Mouse (Mus musculus): ENCODE data around the gene Npr3.

Npr3 gene

DNA sequence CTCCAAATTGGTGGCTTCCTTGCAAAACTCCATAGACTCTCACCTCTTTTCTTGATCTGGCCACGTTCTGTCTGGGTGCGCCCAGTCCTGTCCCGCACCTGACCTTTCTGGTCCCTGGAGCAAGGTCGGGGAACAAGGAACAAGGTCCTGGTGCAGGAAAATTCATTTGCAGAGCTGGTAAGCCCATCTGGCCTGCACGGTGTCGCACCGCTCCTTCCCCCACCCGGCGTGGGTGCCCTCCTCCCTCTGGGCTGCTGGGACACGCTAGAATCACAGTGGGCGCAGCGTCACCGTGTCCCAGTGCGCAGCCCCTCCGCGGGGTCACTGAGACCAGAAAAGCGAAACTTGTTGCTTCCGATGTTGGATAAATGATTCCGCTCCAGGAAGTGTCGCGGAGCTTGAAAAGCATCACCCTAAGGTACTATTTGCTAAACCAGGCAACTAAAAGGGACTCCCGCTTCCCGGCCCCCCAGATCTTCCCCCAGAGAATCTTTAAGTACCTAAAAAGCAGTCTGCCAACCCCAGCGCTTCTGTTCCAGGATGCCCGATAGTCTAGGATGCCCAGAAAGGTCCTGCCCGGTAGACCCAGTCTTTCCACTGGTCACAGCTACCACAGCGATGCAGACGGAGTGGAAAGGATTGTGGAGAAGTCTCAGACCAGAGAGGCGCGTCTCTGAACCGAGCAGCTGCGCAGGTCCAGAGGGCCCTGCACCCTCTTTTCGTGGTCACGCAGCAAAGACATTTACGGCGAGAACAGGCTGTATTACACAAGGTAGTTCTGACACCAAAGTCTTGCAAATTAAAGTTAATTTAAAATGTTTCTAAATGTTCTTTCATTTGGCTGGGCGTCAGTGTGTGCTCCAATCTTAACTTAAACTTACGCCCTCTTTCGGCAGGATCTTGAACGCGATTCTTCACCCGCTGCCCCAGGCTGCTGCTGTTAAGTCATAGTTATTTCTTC, at the start of gene Npr3:
Gene Npr3 (minus strand): TSS at position 717 of the 961 bp plus-strand sequence.
- DNase-seq = peak; percentile 22 to 60

DNA sequence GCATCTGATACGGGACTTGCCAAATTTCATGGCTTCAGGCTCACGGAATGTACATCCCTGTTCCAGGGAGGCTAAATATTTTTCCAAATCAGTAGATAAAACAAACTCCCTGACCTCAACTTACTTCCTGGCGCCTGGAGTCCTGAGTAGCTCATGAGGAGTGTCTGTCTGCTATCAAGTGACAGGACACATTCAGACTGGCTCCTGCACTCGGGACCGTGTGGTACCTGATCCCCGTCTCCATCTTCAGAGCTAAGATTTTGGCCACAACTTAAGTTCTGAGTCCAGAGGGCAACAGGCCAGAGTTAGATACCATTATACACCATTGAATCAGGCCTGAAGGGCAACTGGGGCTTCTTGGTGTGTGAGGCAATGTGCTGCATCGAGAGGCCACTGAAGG, 49.0 kb upstream of the Npr3 start:
- DNase-seq = no peak

DNA sequence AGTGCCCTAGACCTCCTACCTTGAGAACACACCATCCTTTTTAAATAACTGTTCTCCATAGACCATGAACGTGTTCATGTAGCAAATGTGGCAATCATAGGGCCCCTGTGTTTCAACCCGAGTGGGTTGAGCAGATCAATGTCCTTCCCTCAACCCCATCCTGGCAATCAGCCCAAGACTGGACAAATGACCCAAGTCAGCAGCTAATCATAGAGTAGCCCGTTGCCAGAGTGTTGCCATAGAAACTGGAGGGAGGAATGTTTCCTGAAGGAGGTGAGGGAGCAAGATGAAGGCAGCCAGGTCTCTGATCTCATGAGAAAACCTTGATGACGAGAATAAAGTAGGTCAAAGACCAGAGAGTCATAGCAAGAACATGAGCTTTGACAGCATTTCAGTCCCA, 47.1 kb upstream of the Npr3 start:
- DNase-seq = no peak

DNA sequence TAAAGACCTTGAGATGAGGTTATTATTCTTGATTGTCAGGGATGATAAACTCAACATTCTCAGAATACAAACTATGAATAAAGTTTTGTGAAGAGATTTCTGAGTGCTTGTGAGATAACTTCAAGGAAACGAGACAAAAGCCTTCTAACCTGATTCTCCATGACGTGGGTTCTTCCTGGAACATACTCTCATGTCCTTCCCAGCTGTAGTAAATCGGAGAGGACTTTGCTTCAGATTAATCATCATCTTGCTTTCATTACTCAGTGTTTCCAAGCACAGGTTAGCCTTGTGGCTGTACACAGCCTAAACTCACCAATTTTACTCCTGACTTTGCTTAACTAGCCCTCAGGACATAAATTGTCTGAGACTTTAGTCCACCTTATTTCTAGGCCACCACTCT, 45.1 kb upstream of the Npr3 start:
- no peak for DNase-seq

DNA sequence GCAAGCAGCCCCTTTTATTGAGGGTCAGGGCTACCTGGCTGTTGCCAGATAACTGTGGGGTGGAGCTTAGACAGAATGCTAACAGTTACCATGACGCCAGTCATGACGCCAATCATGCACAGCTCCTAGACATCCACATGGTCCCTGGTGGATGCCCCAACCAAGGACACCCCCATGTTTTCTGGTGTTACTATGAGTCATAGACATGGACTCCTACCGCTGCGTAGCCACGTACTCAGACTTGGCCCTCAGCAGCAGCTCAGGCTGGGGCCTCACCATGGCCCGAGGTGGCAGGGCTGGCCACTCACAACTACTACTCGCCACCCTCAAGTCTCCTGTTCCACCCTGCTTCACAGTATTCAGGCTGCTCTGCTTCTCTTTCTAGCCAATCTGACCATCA, 44.1 kb upstream of the Npr3 start:
- DNase-seq = no peak

DNA sequence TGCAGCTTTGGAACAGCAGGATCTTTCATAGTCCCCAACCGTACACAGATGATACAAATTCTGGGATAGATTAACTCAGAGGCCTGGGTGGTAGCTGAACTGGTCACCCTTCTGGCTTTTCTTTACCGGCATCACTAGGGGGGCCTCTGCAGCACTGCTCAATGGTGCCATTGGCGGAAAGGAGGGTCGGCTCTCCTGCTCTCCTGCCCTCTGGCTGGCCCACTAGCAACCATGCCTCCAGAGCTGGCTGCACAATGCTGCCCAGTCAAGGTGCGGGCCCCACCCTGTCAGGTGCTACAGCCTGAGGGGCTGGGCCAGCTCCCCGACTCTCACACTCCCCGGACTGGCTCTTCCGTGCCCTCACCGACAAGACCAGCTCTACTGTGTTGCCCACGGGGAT, 43.1 kb upstream of the Npr3 start:
- no peak for DNase-seq

DNA sequence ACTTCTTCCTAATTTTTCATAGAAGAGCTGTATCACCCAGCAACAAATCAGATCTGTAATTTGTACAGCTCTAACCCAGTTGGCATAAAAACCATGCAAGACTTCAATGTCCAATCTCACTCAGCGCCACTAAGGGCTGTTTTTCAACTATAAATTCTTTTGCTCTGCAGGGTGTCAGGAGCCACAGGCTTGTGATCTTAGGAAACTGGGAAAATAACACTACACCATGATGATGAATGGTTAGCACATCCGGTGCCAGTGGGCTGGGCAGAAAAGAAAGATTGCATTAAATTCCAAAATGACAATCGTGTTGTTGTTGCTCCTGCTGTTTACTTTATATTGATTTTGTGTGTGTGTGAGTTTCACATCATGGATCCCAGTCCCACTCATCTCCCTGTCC, 42.4 kb upstream of the Npr3 start:
- no peak for DNase-seq

DNA sequence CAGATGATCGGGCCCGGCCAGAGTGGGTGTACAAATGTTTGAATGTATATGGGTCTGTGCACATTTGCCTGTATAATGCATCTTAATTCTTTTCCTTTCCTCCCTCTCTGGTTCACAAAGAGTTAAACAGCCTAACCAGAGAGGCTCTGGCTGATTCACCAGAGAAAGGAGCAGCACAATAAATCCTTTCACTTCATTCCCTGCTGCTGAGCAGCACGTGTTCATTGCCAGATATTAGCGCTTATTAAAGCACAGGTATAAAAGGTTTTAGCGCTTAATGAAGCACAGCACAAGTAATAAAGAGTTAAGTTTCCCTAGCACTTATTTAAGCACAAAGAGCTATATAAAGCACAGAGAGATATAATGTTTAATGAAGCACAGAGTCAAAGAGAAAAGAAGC, 33.8 kb upstream of the Npr3 start:
- no peak for DNase-seq

DNA sequence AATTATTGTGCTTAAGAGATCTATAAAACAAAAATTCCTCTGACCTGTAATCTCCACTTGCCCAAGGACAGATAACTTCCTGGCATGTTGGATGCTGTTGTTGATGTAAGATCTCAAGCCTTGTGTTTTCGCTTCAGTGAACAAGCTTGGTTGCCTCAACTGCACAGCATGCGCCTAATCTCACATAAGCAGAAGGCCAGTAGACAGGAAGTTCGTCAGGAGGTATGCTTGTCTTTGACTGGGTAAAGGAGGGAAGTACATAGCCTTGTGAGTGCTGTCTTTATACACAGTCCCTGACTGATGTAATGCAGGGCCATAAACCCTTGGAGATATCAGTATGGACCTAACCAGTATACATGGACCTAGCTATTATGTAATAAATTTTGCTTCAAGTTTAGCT, 20.7 kb upstream of the Npr3 start:
- DNase-seq = no peak

DNA sequence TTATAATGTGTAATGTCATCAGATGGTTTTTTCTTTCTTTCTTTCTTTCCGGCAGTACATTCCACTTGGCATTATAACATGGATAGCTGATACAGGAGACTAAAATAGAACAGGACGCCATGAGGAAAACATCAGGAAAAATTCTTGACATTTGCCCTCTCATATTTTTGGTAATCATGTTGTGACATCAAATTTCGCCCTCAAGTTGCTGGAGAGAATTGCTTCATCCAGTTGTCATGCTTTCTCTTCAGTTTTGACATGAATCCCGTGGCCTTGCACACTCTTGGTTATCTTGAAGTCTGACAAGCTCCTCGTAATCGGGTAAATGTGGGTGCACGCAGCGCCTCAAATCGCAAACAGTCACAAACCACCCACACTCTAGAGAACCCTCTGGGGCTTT, 7.0 kb upstream of the Npr3 start:
- no peak for DNase-seq

DNA sequence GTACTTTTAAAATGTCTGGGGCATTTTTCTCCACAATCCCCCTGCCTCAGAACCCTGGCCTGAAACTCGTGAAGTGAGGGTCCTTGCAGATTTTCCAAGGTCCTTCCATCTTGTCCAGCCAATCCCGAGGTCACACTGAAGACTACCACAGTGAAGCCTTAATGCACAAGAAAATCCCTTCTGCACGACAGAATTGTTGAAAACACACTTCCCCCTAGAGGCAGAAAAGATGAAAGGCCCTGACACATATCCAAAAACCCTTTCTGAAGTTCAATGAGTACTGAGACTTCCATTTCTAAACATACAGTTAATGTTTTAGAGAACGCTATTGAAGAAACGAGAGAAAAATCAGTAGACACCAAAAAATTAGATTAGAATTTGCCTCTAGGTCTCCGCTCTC, 2.8 kb upstream of the Npr3 start:
- no peak for DNase-seq

DNA sequence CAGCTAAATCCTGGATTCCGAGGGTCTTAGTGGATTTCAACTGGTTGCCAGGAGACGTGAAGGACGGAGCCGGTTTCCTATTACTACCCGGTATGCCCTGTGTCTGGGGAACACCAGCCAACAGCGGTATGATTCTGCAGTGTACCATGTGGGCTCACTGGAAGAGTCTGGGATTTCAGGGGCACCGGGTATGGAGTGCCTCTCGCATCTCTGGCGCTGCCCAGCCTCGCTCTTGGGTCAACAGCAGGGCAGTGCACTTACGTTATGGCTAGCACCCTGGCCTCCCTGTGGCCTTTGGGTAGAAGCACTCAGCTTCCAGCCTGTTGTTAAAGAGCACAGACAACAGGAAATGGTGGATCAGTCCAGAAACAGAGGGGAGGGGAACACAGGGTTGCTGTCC, 1.1 kb upstream of the Npr3 start:
- peak; percentile 8 to 9 for DNase-seq

DNA sequence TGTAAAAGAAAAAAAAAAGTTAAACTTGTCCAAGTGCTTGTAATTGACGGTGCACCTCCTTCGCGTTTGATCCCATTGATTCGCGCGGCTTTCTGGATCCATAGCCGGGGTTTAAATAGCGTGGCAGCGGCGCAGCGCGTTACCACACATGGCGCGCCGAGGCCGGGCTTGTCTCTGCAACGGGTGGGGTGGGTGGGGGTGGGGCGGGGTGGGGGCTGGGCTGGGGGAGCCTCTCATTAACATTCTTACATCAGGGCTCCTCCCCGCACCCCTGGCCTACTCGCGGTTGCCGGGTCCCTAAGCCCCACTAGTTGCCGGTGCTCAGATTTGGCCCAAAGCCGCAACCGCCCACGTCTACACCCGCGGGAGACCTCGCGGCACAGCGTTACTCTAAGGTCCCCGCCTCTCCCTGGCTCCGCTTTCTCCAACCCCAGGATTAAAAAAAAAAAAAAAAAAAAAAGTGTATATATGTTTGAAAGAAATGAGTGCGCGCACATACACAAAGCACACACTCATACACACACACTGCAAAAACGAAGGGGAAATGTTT, 991 bp downstream of the Npr3 start:
- peak; percentile 13 to 20 for DNase-seq

DNA sequence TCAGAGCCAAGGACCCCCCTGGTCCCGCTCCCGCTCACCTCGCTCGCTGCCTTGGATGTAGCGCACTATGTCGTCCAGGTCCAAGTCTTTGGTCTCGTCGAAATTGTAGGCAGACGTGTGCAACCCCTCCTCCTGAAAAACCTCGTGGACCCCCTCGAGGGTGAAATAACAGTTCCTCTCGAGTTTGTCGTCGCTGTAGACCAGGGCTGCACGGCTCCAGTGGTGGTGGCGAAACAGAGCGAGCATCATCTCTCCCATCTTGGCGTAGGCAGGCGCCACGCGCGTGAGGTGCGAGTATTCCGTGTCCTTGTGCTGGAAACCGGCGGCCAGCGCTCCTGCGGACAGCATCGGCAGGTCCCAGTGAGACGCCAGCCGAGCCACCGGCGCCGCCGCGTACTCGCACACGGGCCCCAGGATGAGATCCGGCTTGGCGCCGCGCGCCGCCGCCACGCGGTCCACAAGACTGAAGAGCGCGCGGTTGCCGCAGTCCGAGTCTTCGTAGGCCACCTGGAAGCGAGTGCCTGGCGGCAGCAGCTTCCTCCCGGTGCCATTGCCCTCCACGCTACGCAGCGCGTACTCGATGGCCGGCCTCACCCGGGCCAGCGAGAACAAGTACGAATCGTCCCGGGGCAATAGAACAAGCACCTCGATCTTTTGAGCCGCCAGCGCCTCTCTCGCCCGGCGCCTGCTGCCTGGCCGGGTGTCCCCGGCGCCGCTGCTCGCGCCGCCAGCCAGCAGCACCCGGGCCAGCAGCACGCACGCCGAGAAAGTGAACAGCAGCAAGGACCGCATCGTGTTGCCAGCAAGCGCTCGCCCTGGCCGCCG, 2.0 kb downstream of the Npr3 start:
- peak in 1 of 2 experiments; percentile 14 for DNase-seq

DNA sequence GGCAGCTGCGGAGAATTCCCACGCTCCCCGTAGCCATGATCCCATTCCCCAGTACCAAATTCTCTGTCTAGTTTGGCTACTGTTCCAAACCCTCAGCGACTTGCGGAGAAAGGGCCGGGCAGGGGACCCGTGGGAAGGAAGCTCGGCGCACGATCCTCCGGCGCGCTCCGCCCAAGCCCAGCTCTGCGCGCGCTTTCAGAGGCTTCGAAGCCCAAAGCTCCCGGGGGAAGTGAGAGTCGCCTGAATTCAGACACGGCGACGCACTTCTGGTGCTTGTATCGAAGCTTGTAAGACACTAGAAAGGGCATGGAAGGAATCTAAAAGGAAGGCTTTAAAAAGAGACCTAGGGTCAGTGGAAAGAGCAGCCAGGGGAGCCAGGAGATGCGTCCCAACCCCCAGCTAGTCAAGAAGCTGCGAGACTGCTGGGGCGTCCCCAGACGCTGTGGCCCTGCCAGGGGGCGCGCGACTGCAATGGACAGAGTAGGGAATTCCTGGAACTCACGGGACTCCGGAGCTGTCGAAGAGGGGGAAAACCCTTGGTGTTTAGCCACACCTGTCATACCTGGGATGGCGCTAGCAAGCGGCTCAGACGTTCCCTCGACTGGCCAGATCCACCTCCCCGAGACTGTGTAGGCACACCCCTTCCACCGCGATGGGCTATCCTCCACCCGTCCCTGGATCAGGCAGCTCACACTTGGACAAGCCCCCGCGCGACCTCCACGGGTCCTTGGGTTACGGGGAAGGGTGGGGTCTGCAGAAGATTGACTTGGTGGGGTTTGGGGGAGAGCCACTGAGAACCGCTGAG, 2.8 kb downstream of the Npr3 start:
- peak; percentile 30 to 35 for DNase-seq

DNA sequence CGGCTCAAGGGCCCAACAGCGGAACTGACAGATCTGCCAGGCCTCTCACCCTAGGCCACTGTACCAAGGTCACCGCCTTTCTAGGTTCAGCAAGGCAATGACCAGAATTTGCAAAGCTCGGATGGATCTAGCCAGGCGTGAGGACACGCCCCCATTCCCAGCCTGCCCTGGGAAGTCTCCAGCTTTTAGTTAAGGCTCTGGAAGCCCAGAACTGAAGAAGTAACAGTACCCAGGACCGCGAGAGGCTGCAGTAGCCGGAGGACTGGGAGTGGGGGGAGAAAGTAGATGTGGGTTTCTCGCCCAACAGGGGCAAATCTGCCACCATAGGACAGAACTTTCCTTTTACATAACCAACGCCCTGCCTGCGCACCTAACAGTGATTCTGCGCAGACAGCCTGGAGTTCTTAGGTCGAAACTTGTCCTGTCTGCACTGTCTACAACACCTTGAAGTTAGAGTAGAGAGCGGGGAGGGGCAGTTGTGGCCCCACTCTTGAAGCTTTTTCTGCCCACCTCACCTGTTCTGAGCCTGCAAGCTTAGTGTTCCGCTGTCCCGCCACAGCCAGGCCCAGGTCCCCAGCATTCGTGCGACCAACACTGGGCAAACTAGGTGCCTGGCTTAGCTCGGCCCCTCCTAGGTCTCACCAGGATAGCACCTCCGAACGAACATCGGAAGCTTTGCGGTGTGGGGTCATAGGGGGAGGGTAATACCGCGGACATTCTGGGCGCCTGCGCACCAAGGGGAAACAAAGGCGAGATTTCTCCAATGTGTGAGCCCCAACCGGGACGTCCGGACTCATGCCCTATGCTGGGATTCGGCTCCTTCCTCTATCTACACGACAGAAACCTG, 3.7 kb downstream of the Npr3 start:
- peak; percentile 35 to 59 for DNase-seq

DNA sequence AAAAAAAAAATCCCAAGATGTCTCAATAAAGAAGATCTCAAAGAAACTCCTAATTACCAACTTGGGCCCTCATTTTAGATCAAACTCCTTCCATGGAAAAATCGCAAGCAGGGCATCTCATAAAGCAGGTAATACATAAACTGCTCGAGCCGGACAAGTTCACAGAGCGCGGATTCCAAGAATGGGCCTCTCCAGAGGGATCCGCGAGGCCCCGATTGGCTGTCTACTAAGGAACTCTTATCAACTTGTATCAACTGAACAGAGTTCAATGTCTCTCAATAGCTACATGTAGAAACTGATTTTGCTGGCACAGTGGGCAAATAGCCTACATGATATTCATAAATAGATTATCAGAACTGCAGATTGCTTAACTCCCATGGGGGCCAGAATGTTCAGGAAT, 9.5 kb downstream of the Npr3 start:
- no peak for DNase-seq

DNA sequence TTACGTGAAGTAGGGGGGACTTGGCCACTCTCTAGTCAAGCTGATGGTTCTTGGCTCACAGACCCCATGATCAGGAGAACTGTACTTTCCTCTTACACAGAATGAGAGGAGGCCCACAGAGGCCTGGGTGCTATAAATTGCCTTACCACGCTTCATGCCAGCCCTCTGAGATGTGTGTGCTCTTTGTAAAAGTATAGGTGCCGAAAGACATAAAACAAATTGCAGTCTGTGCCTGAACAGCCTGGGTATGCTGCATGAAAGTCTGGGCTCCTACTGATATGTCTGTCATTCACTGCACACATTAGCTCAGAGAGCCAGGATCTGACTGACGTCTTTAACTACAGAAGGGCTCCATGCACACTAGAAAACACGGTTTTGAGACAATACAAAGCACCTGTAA, 9.9 kb downstream of the Npr3 start:
- DNase-seq = no peak

DNA sequence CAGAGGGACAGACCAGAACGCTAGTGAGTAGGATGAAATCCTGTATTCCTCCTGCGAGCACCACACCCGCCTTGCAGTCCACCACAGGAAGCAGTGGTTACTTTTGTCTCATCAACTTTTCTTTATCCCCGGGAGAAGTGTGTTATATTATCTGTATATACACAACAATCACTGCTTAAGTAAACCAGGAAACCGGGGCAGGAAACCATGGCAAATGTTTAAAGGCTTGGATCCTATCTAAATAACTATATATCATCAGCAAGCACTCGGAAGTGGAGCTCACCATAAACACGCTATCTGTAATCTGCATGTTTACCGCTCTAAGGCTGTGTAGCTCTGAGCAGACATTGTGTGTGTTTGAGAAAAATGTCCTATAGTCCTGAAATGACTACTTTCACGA, 13.1 kb downstream of the Npr3 start:
- DNase-seq = no peak

DNA sequence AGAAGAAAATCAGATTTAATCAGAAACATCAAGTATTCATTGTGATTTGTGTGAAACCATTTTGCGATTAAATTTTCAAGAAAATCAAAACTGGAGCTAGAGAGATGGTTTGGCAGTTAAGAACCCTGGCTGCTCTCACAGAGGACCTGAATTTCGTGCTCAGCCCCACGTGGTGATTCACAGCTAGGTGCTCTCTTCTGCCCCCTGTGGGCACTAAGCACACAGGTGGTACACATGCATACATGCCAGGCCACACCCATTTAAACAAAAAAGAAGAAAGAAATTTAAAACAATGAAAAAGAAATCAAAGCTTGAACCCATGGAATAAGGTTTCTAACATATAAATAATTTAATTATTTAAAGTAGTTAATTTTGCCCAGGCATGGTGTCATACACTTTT, 15.7 kb downstream of the Npr3 start:
- DNase-seq = no peak

DNA sequence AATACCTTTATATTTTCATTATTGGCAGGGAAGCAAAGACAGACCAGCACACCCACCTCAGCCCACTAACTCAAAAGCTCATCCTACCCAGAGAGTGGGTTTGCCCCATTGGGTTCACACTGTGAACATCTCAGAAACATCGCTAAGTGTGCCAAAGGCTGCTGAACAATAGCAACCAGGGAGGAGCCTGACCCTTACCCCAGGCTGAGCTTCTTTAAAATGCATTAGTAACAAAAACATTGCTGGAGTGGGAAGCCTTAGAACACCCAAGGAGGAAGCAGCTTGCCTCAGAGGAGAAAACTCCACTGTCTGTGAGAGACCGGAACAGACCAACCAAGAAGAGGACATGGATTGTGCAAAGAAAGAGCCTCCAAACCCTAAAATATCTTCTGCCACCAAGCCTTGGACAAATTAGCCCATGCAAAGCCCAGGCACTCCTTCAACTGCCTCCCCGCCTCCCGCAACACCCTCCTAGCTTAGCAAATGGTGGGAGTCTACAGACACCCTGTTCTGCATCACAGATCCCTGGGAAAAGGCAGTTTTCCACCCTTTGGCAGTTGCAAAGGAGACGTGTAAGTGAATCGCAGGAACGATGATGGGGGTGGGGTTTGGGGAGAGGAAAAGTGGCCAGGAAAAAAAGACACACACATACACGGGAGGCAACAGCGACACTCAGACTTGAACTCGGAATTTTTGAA, 24.4 kb downstream of the Npr3 start:
- DNase-seq = no peak

All from kidney, adult 8-10 months (tissue).